Mouse (Mus musculus): ENCODE results near the gene Ankrd33b.

GRCm38 (mm10) chr15:31284922-31285631, 82.4 kb downstream of the Ankrd33b start:
- no peak for TF ChIP-seq EP300 (IDR thresholded peaks at IDR 0.05; ENCODE audit: low read depth)
- no peak for TF ChIP-seq CTCF (IDR thresholded peaks at IDR 0.05; ENCODE audit: low read depth)

All from liver, postnatal 0 days (tissue).